Mouse (Mus musculus) heart, embryonic 16.5 days (tissue): Measurements from ENCODE around the gene Nek2. TPM values are rescaled to one million over a fixed set of nuclear protein-coding genes. Genes with fewer than 3 reads are reported as not detected.
A peak's percentile ranks its signal among the peaks of the same experiment; 100 is the strongest.

Experiments used
- ATAC-seq: fragments of 200-750 bp; cut with Nextera tagmentation; replicated peaks from 2 replicates; pipeline ENCODE4 v1.8.0; 2017; ENCODE audit warnings: moderate number of reproducible peaks; ENCODE audit not compliant: insufficient read depth, low FRiP score; ENCODE audit errors: extremely low read depth
- H3K27ac ChIP-seq: fragments of 300-500 bp; sonication (generic); 2 replicates; pipeline ENCODE4 v1.5.1; 2014; ENCODE audit warnings: mild to moderate bottlenecking, low read length, control low read depth, moderate library complexity
- H3K27me3 ChIP-seq: fragments of 300-500 bp; sonication (generic); 2 replicates; pipeline ENCODE4 v1.6.1; 2014; ENCODE audit warnings: low read length, mixed read lengths; ENCODE audit not compliant: control insufficient read depth, insufficient read depth
- H3K36me3 ChIP-seq: fragments of 300-500 bp; sonication (generic); 2 replicates; pipeline ENCODE4 v1.6.1; 2014; ENCODE audit not compliant: control insufficient read depth, insufficient read depth
- H3K4me1 ChIP-seq: fragments of 300-500 bp; sonication (generic); 2 replicates; pipeline ENCODE4 v1.6.1; 2014; ENCODE audit warnings: low read length, mixed read lengths; ENCODE audit not compliant: control insufficient read depth, insufficient read depth
- H3K4me2 ChIP-seq: fragments of 300-500 bp; sonication (generic); 2 replicates; pipeline ENCODE4 v1.6.1; 2014; ENCODE audit warnings: low read depth, mild to moderate bottlenecking, control low read depth, low read length
- H3K4me3 ChIP-seq: fragments of 300-500 bp; sonication (generic); 2 replicates; pipeline ENCODE4 v1.5.1; 2014; ENCODE audit warnings: mild to moderate bottlenecking, control low read depth, low read length
- H3K9ac ChIP-seq: fragments of 300-500 bp; sonication (generic); 2 replicates; pipeline ENCODE4 v1.6.1; 2014; ENCODE audit warnings: low read length, control low read depth
- H3K9me3 ChIP-seq: fragments of 300-500 bp; sonication (generic); replicated peaks from 2 replicates; pipeline ENCODE4 v1.6.1; 2016; ENCODE audit warnings: low read length; ENCODE audit not compliant: control insufficient read depth
- WGBS: fragments of 180-500 bp; shearing (Covaris S2); extraction: QIAGEN DNeasy Blood & Tissue Kit; methylation state at CpG from one replicate; pipeline ENCODE4 v1.1.7; 2014; 5-methylcytosine and 5-hydroxymethylcytosine counted together
- polyA plus RNA-seq: library from polyadenylated mRNA; unstranded; fragments of >200 nt; fragmentation: Nextera tagmentation; extraction: Ambion mirVana; gene quantifications from 2 replicates; pipeline ENCODE4 v1.2.1, GENCODE M21; 2015

The Nek2 gene
- polyA plus RNA-seq, 1 experiment from 2014 or later, result 38.6 TPM

GRCm38 (mm10) chr1:191820951-191821325, 306 bp upstream of the Nek2 start:
- no peaks in the 10 kb centered on the region for H3K9me3 ChIP-seq
- H3K4me1 ChIP-seq, result peaks cover 11% of the 10 kb centered on the region
- peaks cover 11% of the 10 kb centered on the region for H3K36me3 ChIP-seq
- no peaks in the 10 kb centered on the region for H3K27me3 ChIP-seq
- no peak for ATAC-seq
- H3K4me2 ChIP-seq, result peak overlapping the region; percentile 92
- no peak overlapping the region for H3K27ac ChIP-seq
- peak overlapping the region; percentile 84 for H3K4me3 ChIP-seq
- peak overlapping the region; percentile 62 for H3K9ac ChIP-seq
- 5% methylated on average over 15 of the region's 15 CpGs for WGBS

DNA sequence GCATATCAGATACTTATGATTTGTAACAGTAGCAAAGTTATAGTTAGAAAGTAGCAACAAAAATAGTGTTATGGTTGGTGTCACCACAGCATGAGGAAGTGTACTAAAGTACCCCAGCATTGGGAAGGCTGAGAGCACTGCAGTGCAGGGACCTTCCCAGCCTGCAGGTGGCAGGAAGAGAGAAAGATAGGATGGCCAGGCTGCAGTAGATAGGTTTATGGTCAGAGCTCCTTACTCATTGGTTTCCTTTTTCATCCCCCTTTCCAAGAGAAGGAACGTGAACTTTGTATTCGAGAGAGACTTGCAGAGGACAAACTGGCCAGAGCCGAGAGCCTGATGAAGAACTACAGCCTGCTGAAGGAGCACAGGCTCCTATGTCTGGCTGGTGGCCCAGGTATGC, 7.9 kb downstream of the Nek2 start:
- Histone ChIP-seq H3K4me2 (no peak overlapping the region), H3K9ac (no peak overlapping the region), H3K27me3 (no peaks in the 10 kb centered on the region), H3K4me3 (no peak overlapping the region), H3K4me1 (no peaks in the 10 kb centered on the region), H3K27ac (no peak overlapping the region), H3K36me3 (peaks cover 54% of the 10 kb centered on the region), H3K9me3 (no peaks in the 10 kb centered on the region)
- 78% methylated on average over 3 of the region's 3 CpGs for WGBS
- ATAC-seq, result no peak

GRCm38 (mm10) chr1:191833396-191833795, 12.2 kb downstream of the Nek2 start:
- Histone ChIP-seq H3K9me3 (no peaks in the 10 kb centered on the region), H3K4me2 (no peak overlapping the region), H3K4me1 (no peaks in the 10 kb centered on the region), H3K36me3 (peaks cover 29% of the 10 kb centered on the region), H3K27ac (no peak overlapping the region), H3K4me3 (no peak overlapping the region), H3K27me3 (no peaks in the 10 kb centered on the region), H3K9ac (no peak overlapping the region)
- ATAC-seq, result no peak
- 93% methylated on average over 6 of the region's 6 CpGs for WGBS

GRCm38 (mm10) chr1:191834825-191835224, 13.6 kb downstream of the Nek2 start:
- peaks cover 20% of the 10 kb centered on the region for H3K36me3 ChIP-seq
- no peaks in the 10 kb centered on the region for H3K27me3 ChIP-seq
- H3K27ac ChIP-seq, result no peak overlapping the region
- H3K9me3 ChIP-seq, result no peaks in the 10 kb centered on the region
- peak overlapping the region; percentile 14; the same call in 1 of the 2 replicates for H3K4me3 ChIP-seq
- ATAC-seq, result peak; percentile 73; the same call in 1 of the 2 replicates
- peak overlapping the region; percentile 46; the same call in 1 of the 2 replicates for H3K9ac ChIP-seq
- WGBS, result 8% methylated on average over 19 of the region's 19 CpGs
- peaks cover 12% of the 10 kb centered on the region for H3K4me1 ChIP-seq
- H3K4me2 ChIP-seq, result peak overlapping the region; percentile 53

GRCm38 (mm10) chr1:191836318-191836985, 15.2 kb downstream of the Nek2 start:
- Histone ChIP-seq H3K4me1 (peaks cover 14% of the 10 kb centered on the region), H3K4me3 (no peak overlapping the region), H3K9ac (no peak overlapping the region)

GRCm38 (mm10) chr1:191837691-191838090, 16.4 kb downstream of the Nek2 start:
- no peak for ATAC-seq
- H3K9ac ChIP-seq, result no peak overlapping the region
- no peaks in the 10 kb centered on the region for H3K9me3 ChIP-seq
- H3K27ac ChIP-seq, result no peak overlapping the region
- H3K36me3 ChIP-seq, result no peaks in the 10 kb centered on the region
- 81% methylated on average over 3 of the region's 3 CpGs for WGBS
- no peak overlapping the region for H3K4me3 ChIP-seq
- H3K4me1 ChIP-seq, result peaks cover 14% of the 10 kb centered on the region
- H3K4me2 ChIP-seq, result no peak overlapping the region
- H3K27me3 ChIP-seq, result no peaks in the 10 kb centered on the region

More at GRCm38 (mm10) chr1:191836318-191836985, 15.2 kb downstream of the Nek2 start:
- no peaks in the 10 kb centered on the region for H3K9me3 ChIP-seq
- H3K4me2 ChIP-seq, result no peak overlapping the region
- H3K36me3 ChIP-seq, result peaks cover 4% of the 10 kb centered on the region
- no peaks in the 10 kb centered on the region for H3K27me3 ChIP-seq
- 80% methylated on average over 5 of the region's 5 CpGs for WGBS
- ATAC-seq, result no peak
- H3K27ac ChIP-seq, result no peak overlapping the region

DNA sequence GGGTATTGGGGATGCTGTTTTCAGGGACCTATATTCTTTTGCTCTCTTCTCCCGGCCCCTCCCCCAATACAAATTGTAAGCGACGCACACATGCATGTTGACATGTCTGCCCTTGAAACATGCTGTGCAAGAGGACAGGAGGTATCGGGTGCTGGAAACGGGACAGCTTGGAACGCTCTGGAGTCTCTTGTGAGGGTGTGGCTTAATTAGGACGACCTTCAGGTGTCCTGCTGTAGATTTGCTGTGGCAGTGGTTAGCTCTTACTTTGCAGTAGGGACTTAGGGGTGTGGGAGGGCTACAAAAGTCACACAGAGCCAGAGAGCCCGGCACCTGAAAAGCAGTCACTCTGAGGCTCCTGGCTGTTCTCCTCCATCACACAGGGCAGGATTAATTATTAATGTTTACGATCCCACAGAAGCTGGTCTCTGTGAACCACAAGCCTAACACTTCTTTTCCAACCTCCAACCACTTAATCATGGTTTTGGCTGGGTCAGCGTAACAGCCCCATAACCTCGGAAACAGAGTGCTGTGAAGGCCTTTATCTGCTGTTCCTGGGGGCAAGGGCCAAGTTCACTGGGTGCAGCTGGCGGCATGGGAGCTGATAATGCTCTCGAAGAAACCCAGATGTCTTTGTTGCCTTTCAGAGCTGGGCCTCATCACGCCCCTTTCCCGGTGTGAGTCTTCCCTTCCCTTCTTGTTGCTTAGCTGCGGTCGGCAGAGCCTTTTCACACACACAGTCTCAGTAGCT, 17.9 kb downstream of the Nek2 start:
- peaks cover 14% of the 10 kb centered on the region for H3K4me1 ChIP-seq
- 0 out of 2 replicates have a peak overlapping the region, but pooled peaks have one; percentile 16 for H3K4me2 ChIP-seq
- peak; percentile 41; the same call in 1 of the 2 replicates for ATAC-seq

GRCm38 (mm10) chr1:191840774-191841565, 19.7 kb downstream of the Nek2 start:
- WGBS, result 68% methylated on average over 11 of the region's 11 CpGs

More for the DNA sequence above, 17.9 kb downstream of the Nek2 start:
- WGBS, result 20% methylated on average over 17 of the region's 17 CpGs
- Histone ChIP-seq H3K27ac (peak overlapping the region; percentile 57; the same call in 1 of the 2 replicates), H3K36me3 (no peaks in the 10 kb centered on the region), H3K9ac (peak overlapping the region; percentile 40; the same call in 1 of the 2 replicates), H3K27me3 (no peaks in the 10 kb centered on the region), H3K9me3 (no peaks in the 10 kb centered on the region), H3K4me3 (no peak overlapping the region)

More at GRCm38 (mm10) chr1:191840774-191841565, 19.7 kb downstream of the Nek2 start:
- Histone ChIP-seq H3K9me3 (no peaks in the 10 kb centered on the region), H3K27ac (no peak overlapping the region), H3K4me2 (no peak overlapping the region), H3K4me3 (no peak overlapping the region), H3K9ac (no peak overlapping the region), H3K36me3 (no peaks in the 10 kb centered on the region), H3K4me1 (peaks cover 14% of the 10 kb centered on the region), H3K27me3 (no peaks in the 10 kb centered on the region)
- ATAC-seq, result no peak
